9 mouse cellular contexts compared by ENCODE assay signal in genomic region chr11:88582021-88582707, GRCm38 (mm10).
DNase-seq lines count a peak whose midpoint lies in the region; ATAC-seq lines count a peak whose summit lies in the region.
"Had no signal": no experiment of that assay in that cellular context is flagged by ENCODE, and none has a peak within 500 bp of the region (broad histone marks: within the 10 kb centered on the region; RNA-seq: fewer than 3 reads in every experiment).

No protein-coding gene starts in this region.

- peaks cover 66% of the 10 kb centered on the region for H3K4me1 ChIP-seq in heart, embryonic 11.5 days (ENCODE audit: control insufficient read depth, insufficient read depth, low read length)
- peaks cover 7% of the 10 kb centered on the region; the same call in 1 of the 2 replicates for H3K4me1 ChIP-seq in brown adipose tissue, adult 24 weeks (ENCODE audit: control insufficient read depth, insufficient read depth, insufficient read length, low read length)
- H3K4me1 ChIP-seq in hindbrain, embryonic 12.5 days: peaks cover 84% of the 10 kb centered on the region
- peaks cover 98% of the 10 kb centered on the region for H3K4me1 ChIP-seq in midbrain, embryonic 10.5 days

- H3K27ac ChIP-seq in heart, embryonic 11.5 days (ENCODE audit: low read depth, low read length): peak overlapping the region; percentile 79
- peak overlapping the region; percentile 27; the same call in 1 of the 2 replicates for H3K27ac ChIP-seq in brown adipose tissue, adult 24 weeks (replicated peaks; ENCODE audit: low read depth, low read length)
- H3K27ac ChIP-seq in hindbrain, embryonic 12.5 days: peak overlapping the region; percentile 93
- H3K27ac ChIP-seq in midbrain, embryonic 10.5 days (replicated peaks): peak overlapping the region; percentile 94

- intact Hi-C loops in heart, postnatal 25 days (cut with DNase I): no loop called here

- no peak for ATAC-seq in heart, embryonic 11.5 days (replicated peaks; ENCODE audit: insufficient number of reproducible peaks, low FRiP score, low TSS enrichment)
- ATAC-seq in hindbrain, embryonic 12.5 days (ENCODE audit: low FRiP score): peak; percentile 15; the same call in 1 of the 2 replicates

- no peak for DNase-seq in heart, postnatal 25 days (ENCODE audit: low spot score)
- DNase-seq in midbrain, embryonic 10.5 days (ENCODE audit: low spot score): peak; percentile 55
- DNase-seq in frontal cortex, postnatal 25 days (ENCODE audit: low spot score in 2 of 2): no peak
- no peak for DNase-seq in layer of hippocampus, adult 11-12 months (ENCODE audit: low spot score)
- no peak for DNase-seq in lung, postnatal 36 days

- peak overlapping the region; percentile 11; the same call in 1 of the 2 replicates for H3K4me2 ChIP-seq in heart, embryonic 11.5 days
- peak overlapping the region; percentile 40 for H3K4me2 ChIP-seq in hindbrain, embryonic 12.5 days (replicated peaks)

- no peaks in the 10 kb centered on the region for H3K27me3 ChIP-seq in heart, embryonic 11.5 days (ENCODE audit: control insufficient read depth, insufficient read depth, low read length)
- no peaks in the 10 kb centered on the region for H3K27me3 ChIP-seq in hindbrain, embryonic 12.5 days
- no peaks in the 10 kb centered on the region for H3K27me3 ChIP-seq in midbrain, embryonic 10.5 days (ENCODE audit: low read depth, poor library complexity, severe bottlenecking)

- no peaks in the 10 kb centered on the region for H3K36me3 ChIP-seq in heart, embryonic 11.5 days (ENCODE audit: control insufficient read depth, insufficient read depth, low read length)
- H3K36me3 ChIP-seq in hindbrain, embryonic 12.5 days: no peaks in the 10 kb centered on the region
- peaks cover 29% of the 10 kb centered on the region for H3K36me3 ChIP-seq in midbrain, embryonic 10.5 days

- H3K9ac ChIP-seq in heart, embryonic 11.5 days (ENCODE audit: low read depth, low read length): peak overlapping the region; percentile 52
- H3K9ac ChIP-seq in hindbrain, embryonic 12.5 days: peak overlapping the region; percentile 32

- no peaks in the 10 kb centered on the region for H3K9me3 ChIP-seq in heart, embryonic 11.5 days (replicated peaks; ENCODE audit: control insufficient read depth, low read length)
- no peaks in the 10 kb centered on the region for H3K9me3 ChIP-seq in hindbrain, embryonic 12.5 days (replicated peaks)
- H3K9me3 ChIP-seq in midbrain, embryonic 10.5 days (replicated peaks): no peaks in the 10 kb centered on the region

- WGBS in heart, embryonic 11.5 days (ENCODE audit: insufficient replicate concordance): 40% methylated on average over 13 of the region's 13 CpGs
- 16% methylated on average over 13 of the region's 13 CpGs for WGBS in hindbrain, embryonic 12.5 days
- 21% methylated on average over 13 of the region's 13 CpGs for WGBS in midbrain, embryonic 10.5 days

- no peak overlapping the region for H3K4me3 ChIP-seq in heart, embryonic 11.5 days (ENCODE audit: low read depth, low read length)
- H3K4me3 ChIP-seq in brown adipose tissue, adult 24 weeks (ENCODE audit: insufficient read depth, low read depth, low read length): no peak overlapping the region
- H3K4me3 ChIP-seq in hindbrain, embryonic 12.5 days: no peak overlapping the region
- peak overlapping the region; percentile 47 for H3K4me3 ChIP-seq in midbrain, embryonic 10.5 days
- H3K4me3 ChIP-seq: erythroblast, embryonic 14.5 days had no signal

Comparison
In these comparisons a context has a peak if more than half of its experiments do, and no peak if none do; other contexts are left out.
1. H3K27ac ChIP-seq: peak in every context shown above with its lines; median percentile 94 in midbrain, embryonic 10.5 days; 93 in hindbrain, embryonic 12.5 days; 79 in heart, embryonic 11.5 days; 27 in brown adipose tissue, adult 24 weeks.